Mouse (Mus musculus) embryo, embryonic 10 days (tissue): ENCODE results near the gene Por.

Experiments
- DNase-seq: peaks from one replicate; pipeline ENCODE4 v3.0.0-alpha.2; 2015; ENCODE audit warnings: low spot score

Por gene

DNA sequence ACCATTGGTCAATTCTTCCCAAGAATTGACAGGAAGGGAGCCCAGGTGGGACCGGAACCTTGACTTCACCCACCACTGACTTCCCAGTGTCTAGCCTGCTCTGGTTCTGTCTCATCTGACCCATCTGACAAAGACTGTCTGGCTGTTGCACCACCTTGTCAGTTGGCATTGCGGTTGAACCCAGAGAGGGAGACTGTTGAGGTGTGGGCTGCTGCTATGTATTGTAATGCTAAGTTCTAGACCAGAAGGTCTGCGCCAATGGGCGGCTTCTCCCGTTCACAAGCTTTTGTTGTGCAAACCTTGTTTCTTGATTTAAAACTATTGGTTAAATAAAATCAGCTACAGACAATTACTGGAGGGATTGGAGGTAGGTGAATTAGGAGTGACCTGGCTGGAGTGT lies 12.7 kb upstream of the Por start:
- no peak for DNase-seq

- no peak for DNase-seq
These were observed 12.0 kb upstream of the Por start for GRCm38 (mm10) chr5:135657703-135658373.

DNA sequence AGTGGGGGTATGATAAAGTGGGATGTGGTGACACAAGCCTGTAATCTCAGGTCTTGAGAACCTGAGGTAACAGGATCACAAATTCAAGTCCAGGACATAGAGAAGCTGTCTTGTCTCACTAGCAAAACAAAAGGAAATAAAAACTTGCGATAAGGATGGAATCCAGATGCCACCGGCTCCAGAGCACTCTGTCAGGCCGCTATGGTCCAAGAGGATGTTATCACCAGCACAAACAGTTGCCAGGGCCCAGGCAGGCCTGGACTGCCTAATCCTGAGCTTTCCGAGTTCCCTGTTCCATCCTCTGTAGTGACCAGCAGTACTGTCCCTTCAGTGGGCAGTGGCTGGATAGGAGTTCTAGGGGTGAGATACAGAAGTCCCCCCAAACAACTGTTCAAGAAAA lies 9.9 kb upstream of the Por start:
- DNase-seq: no peak

- no peak for DNase-seq
These were observed 9.3 kb upstream of the Por start for GRCm38 (mm10) chr5:135660535-135660934.

DNA sequence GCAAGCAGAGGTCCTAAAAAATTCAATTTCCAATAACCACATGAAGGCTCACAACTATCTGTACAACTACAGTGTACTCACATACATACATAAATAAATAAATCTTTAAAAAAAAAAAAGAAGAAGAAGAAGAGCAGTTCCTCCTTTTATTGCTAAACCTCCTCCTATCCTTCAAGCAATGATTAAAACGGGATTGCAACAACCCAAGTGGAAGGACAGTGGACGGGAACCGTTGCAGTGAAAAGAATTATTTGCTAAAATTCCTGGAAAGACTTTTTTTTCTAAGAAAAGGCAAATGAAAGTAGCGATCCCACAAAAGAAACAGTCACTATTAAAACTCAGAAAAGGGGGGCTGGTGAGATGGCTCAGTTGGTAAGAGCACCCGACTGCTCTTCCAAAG lies 2.9 kb upstream of the Por start:
- no peak for DNase-seq

GRCm38 (mm10) chr5:135668071-135668470 lies 1.8 kb upstream of the Por start:
- no peak for DNase-seq

DNA sequence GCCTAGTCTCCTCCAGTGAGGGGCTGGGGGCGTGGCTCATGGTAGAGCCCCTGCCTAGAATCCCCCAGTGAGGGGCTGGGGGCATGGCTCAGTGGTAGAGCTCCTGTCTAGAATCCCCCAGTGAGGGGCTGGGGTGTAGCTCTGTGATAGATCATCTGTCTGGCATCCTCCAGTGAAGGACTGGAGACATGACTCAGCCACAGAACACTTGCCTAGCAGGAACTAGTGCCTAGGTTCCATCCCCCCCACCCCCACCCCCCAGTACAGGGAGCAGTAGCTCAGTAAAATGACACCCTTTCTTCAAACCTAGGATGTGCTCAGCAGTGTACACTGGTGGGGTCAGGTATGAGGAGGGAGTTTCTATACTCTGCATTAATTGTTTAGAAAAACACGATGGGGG lies 1.0 kb downstream of the Por start:
- no peak for DNase-seq

DNA sequence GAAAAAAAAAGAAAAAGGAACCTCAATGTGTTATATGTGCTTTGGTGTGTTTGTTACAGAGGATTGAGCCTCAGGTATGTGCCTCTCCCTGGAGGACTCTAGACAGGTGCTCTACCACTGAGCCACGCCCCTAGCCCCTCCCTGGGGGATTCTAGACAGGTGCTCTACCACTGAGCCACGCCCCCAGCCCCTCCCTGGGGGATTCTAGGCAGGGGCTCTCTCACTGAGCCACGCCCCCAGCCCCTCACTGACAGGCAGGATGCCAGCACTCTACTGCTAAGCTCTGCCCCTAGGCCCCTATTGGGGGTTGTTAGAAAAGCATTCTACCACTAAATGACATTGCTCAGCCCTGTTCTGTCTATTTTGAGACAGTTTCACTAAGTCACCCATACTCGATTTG lies 2.7 kb downstream of the Por start:
- no peak for DNase-seq

- no peak for DNase-seq
These were observed 3.1 kb downstream of the Por start for GRCm38 (mm10) chr5:135672980-135673379.

DNA sequence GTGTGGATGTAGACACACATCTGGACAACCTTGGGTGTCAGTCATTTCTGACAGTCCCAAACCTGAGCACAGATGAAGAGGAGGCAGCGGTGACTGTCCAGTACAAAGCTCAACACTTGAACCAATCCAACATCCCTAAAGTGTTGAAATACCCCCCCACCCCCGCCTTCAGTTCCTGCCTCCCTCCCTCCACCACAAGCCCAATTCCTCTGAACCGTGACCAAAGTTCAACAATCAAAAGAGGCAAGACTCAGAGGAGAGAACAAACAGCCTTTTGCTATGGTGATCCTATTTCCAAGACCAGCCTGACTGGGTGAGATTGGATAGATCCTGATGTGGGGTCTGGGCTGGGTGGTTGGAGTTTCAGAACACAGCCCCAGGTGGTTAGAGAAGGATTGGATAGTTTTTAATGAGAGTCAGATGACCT lies 4.5 kb downstream of the Por start:
- DNase-seq: peak; percentile 81

DNA sequence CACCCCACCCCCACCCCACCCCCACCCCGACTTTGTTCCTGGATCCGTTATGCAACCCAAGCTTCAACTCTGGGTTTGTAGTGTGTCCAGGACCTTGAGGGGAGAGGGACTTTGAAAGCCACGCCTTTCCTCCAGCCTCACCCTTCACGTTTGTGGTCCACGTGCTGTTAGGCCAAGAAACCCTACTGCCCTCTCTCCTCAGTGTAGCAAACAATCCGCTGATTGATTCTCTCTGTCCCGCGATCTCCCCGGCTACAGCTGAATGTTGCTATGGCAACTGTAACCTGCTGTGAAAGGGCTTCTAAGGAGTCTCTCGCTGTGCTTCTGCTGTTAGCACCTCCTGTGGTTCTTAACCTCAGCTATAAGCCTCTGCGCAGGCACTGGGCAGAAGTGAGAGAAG lies 5.0 kb downstream of the Por start:
- peak; percentile 92 for DNase-seq

- DNase-seq: no peak
These were observed 6.9 kb downstream of the Por start for GRCm38 (mm10) chr5:135676696-135677095.

- DNase-seq: no peak
These were observed 7.4 kb downstream of the Por start for GRCm38 (mm10) chr5:135677251-135677650.

- no peak for DNase-seq
These were observed 8.6 kb downstream of the Por start for GRCm38 (mm10) chr5:135678481-135678880.

DNA sequence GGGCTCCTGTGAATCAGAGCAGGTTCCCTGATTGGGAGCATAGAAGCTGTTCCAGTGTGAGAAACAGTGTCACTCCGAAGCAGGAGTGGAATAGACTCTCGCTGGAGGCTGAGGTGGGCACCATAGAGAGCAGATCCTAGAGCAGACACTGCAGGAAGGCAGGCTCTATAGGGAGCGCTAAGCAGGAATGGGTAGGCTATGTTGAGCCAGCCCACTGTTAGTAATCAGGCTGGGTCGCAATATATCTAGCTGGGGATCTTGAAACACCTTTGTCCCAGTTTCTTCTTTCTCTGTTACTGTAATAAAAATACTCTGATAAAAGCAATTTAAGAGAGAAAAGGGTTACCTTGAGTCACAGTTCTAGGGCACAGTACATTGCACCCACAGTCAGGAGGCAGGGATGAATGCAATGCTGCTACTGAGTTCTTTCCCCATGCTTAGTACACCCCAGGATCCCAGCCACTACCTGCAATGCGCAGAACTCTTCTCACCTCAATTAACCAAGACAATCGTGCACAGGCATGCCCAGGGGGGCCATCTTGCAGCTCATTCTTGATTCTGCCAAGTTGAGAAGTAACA lies 11.2 kb downstream of the Por start:
- no peak for DNase-seq

GRCm38 (mm10) chr5:135682009-135682408 lies 12.2 kb downstream of the Por start:
- DNase-seq: no peak

DNA sequence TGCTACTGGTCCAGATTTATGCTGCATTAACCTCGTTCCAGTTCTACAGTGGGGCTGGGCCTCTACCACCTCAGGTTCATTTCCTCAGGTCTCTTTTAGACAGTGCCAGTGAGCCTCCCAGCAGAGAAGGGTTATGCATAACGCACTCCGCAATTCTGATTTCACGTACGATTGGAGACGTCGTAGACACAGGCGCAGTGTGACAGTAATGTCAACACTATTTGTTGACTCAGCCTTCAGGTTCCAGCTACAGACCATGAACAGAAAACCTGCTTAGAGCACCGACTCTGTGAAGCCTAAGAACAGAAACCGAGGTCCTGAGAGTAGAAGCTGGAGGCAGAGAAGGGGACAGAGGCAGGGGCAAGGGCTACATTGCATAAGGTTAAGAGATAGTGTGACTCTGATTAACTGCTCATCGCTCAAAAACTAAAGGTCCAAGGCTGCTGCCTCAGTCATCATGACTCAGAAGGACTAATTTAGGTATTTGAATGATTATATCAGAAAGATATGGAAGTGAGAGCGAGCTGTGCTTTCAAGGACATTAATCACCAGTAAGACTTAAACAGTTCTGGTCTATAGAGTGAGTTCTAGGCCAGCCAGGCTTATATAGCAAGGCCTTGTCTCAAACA lies 13.2 kb downstream of the Por start:
- DNase-seq: no peak

- no peak for DNase-seq
These were observed 20.6 kb downstream of the Por start for GRCm38 (mm10) chr5:135690401-135690800.

GRCm38 (mm10) chr5:135691266-135691665 lies 21.4 kb downstream of the Por start:
- DNase-seq: no peak

DNA sequence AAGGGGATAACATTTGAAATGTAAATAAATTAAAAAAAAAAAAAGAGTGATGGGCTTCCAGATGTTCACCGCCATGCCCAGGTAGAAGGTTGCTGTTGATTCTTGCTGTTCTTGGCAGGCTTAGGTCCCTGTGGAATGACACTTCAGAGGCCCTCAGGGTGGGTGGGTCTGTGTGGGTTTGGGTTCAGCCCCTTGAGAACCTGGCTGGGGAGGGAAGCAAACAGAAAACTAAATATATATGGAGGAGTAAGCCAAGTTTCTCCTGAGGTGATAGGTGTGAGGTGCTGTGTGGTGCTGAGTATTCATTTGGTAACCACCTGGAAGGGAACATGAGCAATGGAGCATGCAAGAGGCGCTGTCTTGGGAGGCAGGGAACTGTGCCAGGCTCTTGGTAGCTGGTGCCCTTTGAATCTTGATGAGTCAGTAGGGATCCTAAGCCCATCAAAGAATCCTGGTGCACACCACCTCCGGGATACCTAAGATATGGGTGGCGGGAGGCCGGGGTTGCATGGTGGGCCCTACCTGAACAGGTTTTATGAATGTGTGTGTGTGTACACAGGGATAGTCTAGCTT lies 23.5 kb downstream of the Por start:
- DNase-seq: no peak

GRCm38 (mm10) chr5:135695277-135695721 lies 25.5 kb downstream of the Por start:
- DNase-seq: no peak

DNA sequence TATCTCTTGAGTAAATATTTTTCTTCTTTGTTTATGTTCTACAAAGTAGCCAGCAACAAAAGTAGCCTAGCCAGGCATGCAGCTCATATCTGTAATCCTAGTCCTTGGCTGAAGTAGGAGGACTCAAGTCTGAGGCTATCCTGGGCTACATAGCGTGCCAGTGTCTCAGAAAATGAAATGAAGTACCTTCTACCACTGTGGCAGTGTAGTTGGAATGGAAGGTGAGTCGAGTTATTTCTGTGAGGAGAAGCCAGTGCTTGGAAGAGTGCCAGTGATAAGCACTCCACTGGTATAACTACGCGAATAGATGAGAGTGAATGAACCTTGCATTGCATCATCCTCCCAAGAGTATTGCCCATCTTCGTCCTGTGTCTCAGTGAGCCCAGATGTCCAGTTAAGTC lies 27.9 kb downstream of the Por start:
- no peak for DNase-seq

GRCm38 (mm10) chr5:135701601-135702000 lies 31.8 kb downstream of the Por start:
- DNase-seq: no peak
